Mouse (Mus musculus): ENCODE data around the gene Epb41l2. TPM values are rescaled to one million over a fixed set of nuclear protein-coding genes. Genes with fewer than 3 reads are reported as not detected.

The Epb41l2 gene
- polyA plus RNA-seq, 2 experiments from 2014 or later = 14.6 to 15.4 TPM

DNA sequence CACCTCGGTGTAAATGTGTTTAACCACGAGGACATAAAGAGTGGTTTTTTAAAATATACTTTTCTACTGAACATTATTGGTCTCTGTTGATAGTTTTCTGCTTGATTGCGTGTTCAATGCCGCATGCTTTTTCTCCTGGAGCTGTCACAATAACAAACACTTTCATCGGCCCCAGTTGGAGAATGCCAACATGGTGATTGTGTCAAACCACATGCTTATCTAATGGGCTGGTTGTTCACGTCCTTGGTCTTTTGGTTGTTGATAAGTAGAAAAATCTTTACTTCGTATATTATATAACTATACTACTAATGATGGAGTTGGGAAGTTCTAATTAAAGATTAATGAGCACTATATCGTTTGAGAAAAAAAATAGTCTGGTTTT lies 78.7 kb downstream of the Epb41l2 start:
- no peak for ATAC-seq

- no peak for ATAC-seq
Observed at GRCm38 (mm10) chr10:25439163-25439562, 79.6 kb downstream of the Epb41l2 start.

DNA sequence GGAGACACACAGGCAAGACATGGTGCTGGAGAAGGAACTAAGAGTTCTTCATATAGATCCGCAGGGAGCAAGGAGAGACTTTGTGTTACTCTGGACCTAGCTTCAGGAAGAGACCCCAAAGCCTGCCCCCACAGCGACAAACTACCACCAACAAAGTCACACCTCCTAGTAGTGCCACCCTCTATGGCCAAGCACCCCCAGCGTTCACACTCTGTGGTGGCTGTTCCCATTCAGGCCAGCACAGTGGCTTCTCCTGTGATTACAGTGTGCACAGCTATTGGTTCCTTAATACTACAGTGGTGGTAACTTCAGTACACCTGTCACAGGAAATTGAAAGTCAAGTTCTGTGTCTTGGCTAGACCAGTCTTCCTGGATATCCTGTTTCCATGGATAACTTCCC lies 80.3 kb downstream of the Epb41l2 start:
- no peak for ATAC-seq

DNA sequence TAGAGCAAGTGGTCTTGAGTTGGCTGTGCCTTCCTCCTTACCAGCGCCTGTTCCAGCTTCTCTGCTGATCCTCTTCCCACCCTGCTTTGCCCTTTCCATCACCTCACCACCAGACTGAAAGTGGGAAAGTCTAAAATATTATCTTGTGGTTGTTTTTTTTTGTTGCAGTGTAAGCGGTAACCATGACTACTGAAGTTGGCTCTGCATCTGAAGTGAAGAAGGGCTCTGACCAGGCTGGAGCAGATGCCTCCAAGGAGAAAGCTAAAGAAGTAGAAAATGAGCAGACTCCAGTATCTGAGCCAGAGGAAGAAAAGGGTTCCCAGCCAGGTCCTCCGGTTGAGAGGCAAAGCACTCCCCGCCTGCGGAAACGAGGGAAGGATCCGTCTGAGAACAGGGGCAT lies 81.8 kb downstream of the Epb41l2 start:
- ATAC-seq = no peak

DNA sequence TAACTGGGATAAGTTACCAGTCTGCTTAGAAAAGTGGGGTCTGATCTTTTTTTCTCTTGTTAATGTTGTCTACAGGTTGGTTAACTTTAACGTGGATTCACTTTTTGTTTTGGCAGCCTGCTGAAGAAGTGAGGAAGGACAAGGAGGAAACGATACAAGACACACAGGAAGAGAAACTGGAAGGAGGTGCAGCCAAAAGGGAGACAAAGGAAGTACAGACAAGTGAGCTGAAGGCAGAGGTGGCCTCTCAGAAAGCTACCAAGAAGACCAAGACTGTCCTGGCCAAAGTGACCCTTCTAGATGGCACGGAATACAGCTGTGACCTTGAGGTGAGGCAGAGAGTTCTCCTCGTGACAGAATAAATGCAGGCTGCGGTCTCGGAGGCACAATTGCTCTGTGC lies 84.0 kb downstream of the Epb41l2 start:
- ATAC-seq = no peak

DNA sequence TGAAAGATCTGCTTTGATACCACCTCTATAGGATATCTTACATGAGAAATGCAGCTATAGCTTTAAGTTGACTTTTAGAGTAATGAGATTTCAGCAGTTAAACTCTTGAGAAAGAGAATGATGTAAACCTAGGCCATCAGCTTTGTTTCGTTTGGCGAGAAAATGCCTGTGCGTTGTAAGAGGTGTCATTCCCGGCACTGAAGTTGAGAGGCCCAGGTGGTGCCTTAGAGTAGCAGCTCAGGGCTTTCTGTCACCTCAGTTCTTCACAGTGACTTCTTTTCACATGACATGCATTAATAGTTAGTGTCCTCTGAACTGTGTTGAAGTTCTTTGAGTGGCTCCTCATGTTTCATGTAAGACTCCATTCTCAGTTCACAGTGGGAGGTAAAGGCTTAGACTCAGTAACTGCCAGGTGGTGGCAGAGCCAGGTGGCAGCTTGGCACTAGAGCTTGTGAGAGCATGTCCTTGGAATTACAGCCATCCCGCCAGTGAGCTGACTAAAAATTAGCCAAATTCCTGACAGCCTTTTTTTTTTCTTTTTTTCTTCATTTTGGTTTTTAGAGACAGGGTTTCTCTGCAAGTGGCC lies 84.7 kb downstream of the Epb41l2 start:
- no peak for ATAC-seq

GRCm38 (mm10) chr10:25446953-25447525 lies 87.4 kb downstream of the Epb41l2 start:
- ATAC-seq = peak; percentile 23

GRCm38 (mm10) chr10:25448676-25449075 lies 89.1 kb downstream of the Epb41l2 start:
- no peak for ATAC-seq

DNA sequence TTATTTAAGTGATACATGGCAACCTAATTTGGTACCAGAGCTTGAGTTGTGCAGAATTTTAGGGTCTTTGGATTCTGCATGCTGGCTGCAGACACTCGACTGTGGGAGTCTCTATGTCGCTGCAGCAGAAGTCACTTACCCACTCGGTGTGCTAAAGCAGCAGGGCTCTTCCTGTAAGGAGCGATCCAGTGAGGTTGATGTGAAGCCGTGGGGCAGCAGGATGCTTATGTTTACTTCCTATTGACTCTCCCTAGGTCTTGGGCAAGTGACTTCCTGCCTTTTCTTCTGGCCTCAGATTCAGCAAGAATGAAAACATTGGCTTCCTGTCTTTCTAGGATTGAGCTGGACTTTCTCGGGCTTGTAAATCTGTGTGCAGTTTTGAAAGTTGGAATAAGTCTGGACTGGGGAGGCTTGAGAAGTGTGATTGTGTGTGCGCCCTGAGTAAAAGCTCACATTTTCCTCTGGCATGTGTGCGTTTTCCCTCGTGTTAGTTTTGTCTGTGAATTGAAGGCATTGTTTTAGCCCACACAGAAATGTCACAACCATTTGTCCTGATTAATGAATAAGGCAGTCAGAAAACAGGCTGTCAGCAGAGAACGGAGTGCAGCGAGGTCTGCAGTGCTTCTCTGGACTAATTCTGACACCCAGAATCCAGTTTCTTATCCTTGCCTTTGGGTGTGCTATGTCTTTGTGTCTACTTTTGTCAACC lies 89.9 kb downstream of the Epb41l2 start:
- ATAC-seq = no peak

- no peak for ATAC-seq
Observed at GRCm38 (mm10) chr10:25453150-25453549, 93.6 kb downstream of the Epb41l2 start.

- no peak for ATAC-seq
Observed at GRCm38 (mm10) chr10:25453772-25454171, 94.2 kb downstream of the Epb41l2 start.

DNA sequence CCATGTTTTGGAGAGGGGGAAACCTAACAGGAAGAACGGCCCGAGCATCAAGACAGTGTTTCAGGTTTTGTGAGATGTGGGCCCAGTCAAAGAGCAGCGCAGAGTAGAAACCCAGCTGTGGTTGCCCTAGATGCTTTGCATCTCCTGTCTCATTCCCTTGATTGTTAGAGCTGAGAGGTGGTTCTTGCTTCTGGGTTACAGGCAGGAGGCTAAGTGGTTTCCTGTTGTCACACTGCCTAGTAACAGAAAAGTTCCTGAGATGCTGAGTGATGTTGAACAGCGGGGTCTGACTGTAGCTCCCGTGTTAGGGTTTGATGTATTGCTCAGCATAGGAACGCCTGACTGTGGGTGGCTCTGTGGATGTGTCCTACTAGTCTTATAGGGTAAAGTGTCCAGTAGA lies 97.5 kb downstream of the Epb41l2 start:
- peak; percentile 68 for ATAC-seq

DNA sequence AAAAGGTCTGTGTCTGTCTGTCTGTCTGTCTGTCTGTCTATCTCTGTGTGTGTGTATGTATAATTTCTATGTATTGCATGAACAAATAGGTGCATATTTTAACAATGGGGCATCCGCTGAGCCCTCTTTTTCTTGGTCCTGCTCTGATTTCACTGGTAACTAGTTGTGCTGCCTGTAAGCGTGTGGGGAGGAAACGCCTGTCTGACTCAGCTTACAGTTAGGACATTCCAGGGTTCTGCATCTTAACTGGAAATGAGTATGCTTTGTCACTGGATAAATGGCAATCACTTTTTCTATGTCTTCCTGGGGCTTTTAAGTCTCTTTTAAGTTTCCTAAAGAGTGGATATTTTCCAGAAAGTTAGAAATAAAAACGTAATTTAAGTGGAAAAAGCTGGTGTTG lies 98.4 kb downstream of the Epb41l2 start:
- no peak for ATAC-seq

- no peak for ATAC-seq
Observed at GRCm38 (mm10) chr10:25461832-25462231, 102.2 kb downstream of the Epb41l2 start.

GRCm38 (mm10) chr10:25462669-25463068 lies 103.1 kb downstream of the Epb41l2 start:
- no peak for ATAC-seq

DNA sequence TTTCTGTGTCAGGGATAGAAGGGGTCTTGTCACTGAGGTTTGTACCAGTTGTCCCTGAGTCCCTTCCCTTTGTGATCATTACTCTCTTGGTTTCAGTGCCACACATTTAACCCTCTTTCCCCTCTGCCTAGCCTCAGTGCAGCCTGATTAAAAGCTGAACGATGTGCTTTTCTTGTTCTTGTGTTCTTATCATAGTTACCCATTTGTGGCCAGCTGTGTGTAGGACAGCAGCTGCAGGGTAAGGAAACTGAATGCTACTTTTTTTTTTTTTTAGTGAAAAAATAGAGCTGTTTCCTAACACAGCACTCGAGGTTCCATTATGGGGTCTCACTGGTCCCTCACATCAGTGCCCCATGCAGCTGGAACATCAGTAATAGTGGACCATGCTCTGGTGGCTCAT lies 106.9 kb downstream of the Epb41l2 start:
- no peak for ATAC-seq

DNA sequence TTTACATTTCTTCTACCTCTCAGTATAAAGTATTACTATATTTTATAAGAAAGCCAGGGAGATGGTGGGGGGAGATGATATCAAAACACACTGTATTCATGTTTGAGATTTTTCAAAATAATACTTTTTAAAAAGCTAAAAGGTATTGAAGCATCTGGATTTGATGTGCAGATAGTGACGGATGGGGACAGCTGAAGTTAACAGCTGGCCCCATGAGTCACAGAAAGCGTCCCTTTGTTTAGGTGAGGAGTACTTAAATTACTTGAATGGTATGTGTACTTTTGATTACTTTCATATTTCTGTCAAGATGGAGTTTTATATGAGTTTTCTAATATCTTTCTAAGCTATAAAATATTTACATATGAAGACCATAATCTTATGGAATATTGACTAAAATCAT lies 112.3 kb downstream of the Epb41l2 start:
- ATAC-seq = no peak

GRCm38 (mm10) chr10:25479716-25480115 lies 120.1 kb downstream of the Epb41l2 start:
- no peak for ATAC-seq

- no peak for ATAC-seq
Observed at GRCm38 (mm10) chr10:25482791-25483190, 123.2 kb downstream of the Epb41l2 start.

DNA sequence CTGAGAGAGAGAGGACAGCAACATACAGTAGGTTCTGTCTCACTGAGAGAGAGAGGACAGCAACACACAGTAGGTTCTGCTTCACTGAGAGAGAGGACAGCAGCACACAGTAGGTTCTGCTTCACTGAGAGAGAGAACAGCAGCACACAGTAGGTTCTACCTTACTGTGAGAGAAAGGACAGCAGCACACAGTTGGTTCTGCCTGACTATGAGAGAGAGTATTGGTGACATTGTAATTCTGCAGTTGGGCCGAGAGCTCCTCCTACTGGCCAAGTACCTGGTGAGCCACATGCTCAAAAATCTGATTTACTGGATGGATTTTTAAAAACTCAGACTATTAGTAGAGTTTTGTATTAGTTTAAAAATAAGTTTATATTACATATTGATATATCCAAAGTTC lies 128.9 kb downstream of the Epb41l2 start:
- peak; percentile 54 for ATAC-seq

DNA sequence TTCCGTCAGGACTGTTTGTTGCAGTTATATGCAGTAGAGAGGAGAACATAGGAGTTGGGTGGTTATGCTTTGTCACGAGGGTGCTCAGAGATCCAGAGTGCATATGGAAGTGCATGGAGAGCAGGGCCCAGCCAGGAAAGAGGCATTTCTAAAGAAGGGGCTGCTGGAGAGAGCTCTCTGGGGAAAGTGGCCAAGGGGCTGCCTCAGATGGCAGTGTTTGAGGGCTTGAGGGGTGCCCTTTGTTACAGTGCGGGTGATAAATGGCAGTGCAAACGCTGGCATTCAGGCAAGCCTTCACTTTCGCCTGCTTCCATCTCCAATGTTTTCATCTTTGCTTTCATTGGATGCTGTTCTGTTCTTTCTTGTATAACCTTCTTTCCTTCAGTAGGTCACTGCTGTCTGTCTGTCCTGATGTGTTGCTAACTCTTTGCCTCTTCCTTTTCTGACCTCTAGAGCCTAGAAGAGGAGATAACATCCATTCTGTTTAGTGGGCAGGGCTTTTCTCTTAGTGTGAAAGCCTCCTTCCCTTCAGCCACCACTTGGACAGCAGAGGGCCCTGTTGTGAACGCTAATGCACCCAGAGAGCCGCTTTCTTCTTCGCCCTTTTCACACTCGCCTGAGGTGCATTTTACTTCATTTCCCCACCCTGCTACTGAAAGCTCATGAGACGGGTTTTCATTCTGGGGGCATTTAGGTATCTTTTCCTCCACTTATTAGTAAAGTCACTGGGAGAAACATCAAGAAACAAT lies 139.9 kb downstream of the Epb41l2 start:
- ATAC-seq = no peak

- ATAC-seq = no peak
Observed at GRCm38 (mm10) chr10:25503250-25503649, 143.7 kb downstream of the Epb41l2 start.

DNA sequence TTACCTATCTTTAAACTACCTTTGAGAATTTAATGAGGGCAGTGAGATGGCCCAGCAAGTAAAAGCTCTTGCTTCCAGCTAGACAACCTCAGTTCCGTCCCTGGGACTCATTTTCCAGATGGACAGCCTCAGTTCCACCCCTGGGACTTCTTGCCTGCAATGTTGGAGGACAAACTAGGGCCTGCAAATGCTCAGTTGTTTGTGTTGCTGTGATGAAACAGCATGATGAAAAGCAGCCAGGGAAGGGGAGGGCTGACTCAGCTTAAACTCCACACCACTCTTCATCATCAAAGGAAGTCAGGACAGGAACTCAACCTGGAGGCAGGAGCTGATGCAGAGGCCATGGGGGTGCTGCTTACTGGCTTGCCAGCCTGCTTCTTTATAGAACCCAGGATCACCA lies 154.2 kb downstream of the Epb41l2 start:
- ATAC-seq = no peak

- no peak for ATAC-seq
Observed at GRCm38 (mm10) chr10:25519954-25520353, 160.4 kb downstream of the Epb41l2 start.

All from activated CD4-positive, CD25-positive, alpha-beta regulatory T cell, adult 4 months (primary cell).